Mouse (Mus musculus) lung, postnatal 0 days (tissue): ENCODE results near the gene Lcn2. TPM values are rescaled to one million over a fixed set of nuclear protein-coding genes. Genes with fewer than 3 reads are reported as not detected.

Experiments used
- ATAC-seq: fragments of 200-750 bp; cut with Nextera tagmentation; 2 replicates; pipeline ENCODE4 v1.8.0; 2017; ENCODE audit warnings: moderate library complexity
- DNase-seq: peaks from one replicate; pipeline ENCODE4 v3.0.0-alpha.2; 2016; ENCODE audit warnings: low spot score
- H3K27ac ChIP-seq: fragments of 300-500 bp; sonication (generic); 2 replicates; pipeline ENCODE4 v1.5.1; 2014; ENCODE audit warnings: antibody characterized with exemption, mild to moderate bottlenecking, low read length, mixed read lengths
- H3K27me3 ChIP-seq: fragments of 300-500 bp; sonication (generic); replicated peaks from 2 replicates; pipeline ENCODE4 v1.6.1; 2014; ENCODE audit warnings: low read length, mixed read lengths; ENCODE audit not compliant: insufficient read depth
- H3K36me3 ChIP-seq: fragments of 300-500 bp; sonication (generic); 2 replicates; pipeline ENCODE4 v1.6.1; 2014; ENCODE audit warnings: low read length, mixed read lengths; ENCODE audit not compliant: insufficient read depth
- H3K4me1 ChIP-seq: fragments of 300-500 bp; sonication (generic); 2 replicates; pipeline ENCODE4 v1.6.1; 2014; ENCODE audit warnings: antibody characterized with exemption, low read depth, low read length, mixed read lengths; ENCODE audit not compliant: insufficient read depth
- H3K4me2 ChIP-seq: fragments of 300-500 bp; sonication (generic); replicated peaks from 2 replicates; pipeline ENCODE4 v1.6.1; 2014; ENCODE audit warnings: low read depth, mild to moderate bottlenecking, low read length, moderate library complexity, mixed read lengths
- H3K4me3 ChIP-seq: fragments of 300-500 bp; sonication (generic); 2 replicates; pipeline ENCODE4 v1.5.1; 2014; ENCODE audit warnings: low read depth, low read length
- H3K9ac ChIP-seq: fragments of 300-500 bp; sonication (generic); replicated peaks from 2 replicates; pipeline ENCODE4 v1.6.1; 2014; ENCODE audit warnings: low read depth, mild to moderate bottlenecking
- H3K9me3 ChIP-seq: fragments of 300-500 bp; sonication (generic); 2 replicates; pipeline ENCODE4 v1.6.1; 2016; ENCODE audit warnings: low read length, mixed read lengths
- CTCF ChIP-seq: IDR thresholded peaks from 2 replicates; pipeline ENCODE4 v1.5.1; 2016; ENCODE audit warnings: antibody characterized with exemption, mild to moderate bottlenecking
- EP300 ChIP-seq: IDR thresholded peaks from 2 replicates; pipeline ENCODE4 v1.6.1; 2016; ENCODE audit warnings: antibody characterized with exemption, mild to moderate bottlenecking, control low read depth
- WGBS: fragments of 180-500 bp; shearing (Covaris S2); extraction: QIAGEN DNeasy Blood & Tissue Kit; methylation state at CpG from one replicate; pipeline ENCODE4 v1.1.7; 2014; 5-methylcytosine and 5-hydroxymethylcytosine counted together
- polyA plus RNA-seq: library from polyadenylated mRNA; unstranded; fragments of >200 nt; fragmentation: Nextera tagmentation; extraction: Ambion mirVana; gene quantifications from 2 replicates; pipeline ENCODE4 v1.2.1, GENCODE M21; 2015

Lcn2 gene
- polyA plus RNA-seq, 1 experiment from 2014 or later, result 223 TPM

GRCm38 (mm10) chr2:32351471-32351961 lies 36.5 kb downstream of the Lcn2 start:
- WGBS, result 51% methylated on average over 9 of the region's 9 CpGs
- Histone ChIP-seq H3K4me3 (no peak overlapping the region), H3K4me1 (no peaks in the 10 kb centered on the region), H3K36me3 (no peaks in the 10 kb centered on the region), H3K4me2 (no peak overlapping the region; the same call in 1 of the 2 replicates), H3K9ac (no peak overlapping the region), H3K27me3 (0 out of 2 replicates have a peak, but pooled peaks cover 4% of the 10 kb centered on the region), H3K27ac (no peak overlapping the region), H3K9me3 (no peaks in the 10 kb centered on the region)
- ATAC-seq (no peak), DNase-seq (no peak)
- no peak for TF ChIP-seq CTCF
- TF ChIP-seq EP300, result no peak

DNA sequence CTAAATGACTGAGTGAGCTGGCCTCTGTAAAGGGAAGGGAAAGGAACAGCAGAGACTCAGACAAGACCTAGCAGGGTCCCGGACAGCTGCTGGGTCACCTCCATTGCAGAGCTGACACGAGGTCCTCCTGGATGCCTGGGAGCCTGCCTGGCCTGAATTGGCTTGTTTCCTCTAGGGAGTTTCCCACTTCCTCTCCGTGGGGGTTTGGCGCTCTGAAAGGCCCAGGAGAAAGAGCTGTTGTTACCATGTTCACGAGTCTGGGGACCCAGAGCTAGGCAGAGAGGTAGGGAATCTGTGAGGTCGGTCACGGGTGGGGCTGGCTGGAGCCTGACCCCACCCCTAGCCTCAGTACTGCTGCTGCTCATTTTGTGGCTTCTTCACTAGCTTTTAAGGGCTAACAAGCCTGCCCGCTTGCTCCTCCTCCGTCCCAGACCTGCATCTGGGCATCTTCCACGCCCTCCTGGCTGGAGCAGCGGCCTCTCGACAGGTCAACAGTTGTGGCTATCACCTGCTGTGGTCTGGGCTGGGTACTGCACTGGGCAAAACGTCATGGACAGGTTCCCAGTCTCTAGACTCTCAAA lies 37.5 kb downstream of the Lcn2 start:
- no peaks in the 10 kb centered on the region for H3K4me1 ChIP-seq
- 48% methylated on average over 13 of the region's 13 CpGs for WGBS
- no peak overlapping the region for H3K4me3 ChIP-seq
- no peak for TF ChIP-seq CTCF
- TF ChIP-seq EP300, result no peak
- H3K27ac ChIP-seq, result no peak overlapping the region
- no peak overlapping the region for H3K4me2 ChIP-seq
- 0 out of 2 replicates have a peak, but pooled peaks cover 4% of the 10 kb centered on the region for H3K27me3 ChIP-seq
- ATAC-seq (no peak), DNase-seq (no peak)
- H3K36me3 ChIP-seq, result no peaks in the 10 kb centered on the region
- no peaks in the 10 kb centered on the region for H3K9me3 ChIP-seq
- no peak overlapping the region for H3K9ac ChIP-seq

- DNase-seq (no peak), ATAC-seq (no peak)
- 49% methylated on average over 8 of the region's 8 CpGs for WGBS
- Histone ChIP-seq H3K27me3 (0 out of 2 replicates have a peak, but pooled peaks cover 4% of the 10 kb centered on the region), H3K4me2 (no peak overlapping the region), H3K4me1 (no peaks in the 10 kb centered on the region), H3K4me3 (no peak overlapping the region), H3K9ac (no peak overlapping the region), H3K9me3 (no peaks in the 10 kb centered on the region), H3K36me3 (no peaks in the 10 kb centered on the region), H3K27ac (no peak overlapping the region)
- TF ChIP-seq EP300 (no peak), CTCF (no peak)
Measured at GRCm38 (mm10) chr2:32349625-32350255, 38.3 kb downstream of the Lcn2 start.

- DNase-seq, result no peak
- Histone ChIP-seq H3K36me3 (no peaks in the 10 kb centered on the region), H3K4me1 (no peaks in the 10 kb centered on the region), H3K9ac (no peak overlapping the region), H3K4me3 (no peak overlapping the region), H3K4me2 (no peak overlapping the region), H3K27me3 (0 out of 2 replicates have a peak, but pooled peaks cover 4% of the 10 kb centered on the region), H3K27ac (no peak overlapping the region), H3K9me3 (no peaks in the 10 kb centered on the region)
- WGBS, result 80% methylated on average over 11 of the region's 11 CpGs
- no peak for TF ChIP-seq CTCF
- no peak for TF ChIP-seq EP300
- ATAC-seq, result no peak
Measured at GRCm38 (mm10) chr2:32348311-32348710, 39.7 kb downstream of the Lcn2 start.

- no peaks in the 10 kb centered on the region for H3K4me1 ChIP-seq
- H3K4me2 ChIP-seq, result no peak overlapping the region
- no peaks in the 10 kb centered on the region for H3K36me3 ChIP-seq
- no peak overlapping the region for H3K27ac ChIP-seq
- H3K4me3 ChIP-seq, result no peak overlapping the region
- TF ChIP-seq EP300, result no peak
- no peak for TF ChIP-seq CTCF
- no peak for DNase-seq
- H3K9ac ChIP-seq, result no peak overlapping the region
- ATAC-seq, result no peak
- WGBS, result 78% methylated on average over 6 of the region's 6 CpGs
- no peaks in the 10 kb centered on the region for H3K9me3 ChIP-seq
- 0 out of 2 replicates have a peak, but pooled peaks cover 2% of the 10 kb centered on the region for H3K27me3 ChIP-seq
Measured at GRCm38 (mm10) chr2:32347019-32347418, 41.0 kb downstream of the Lcn2 start.

DNA sequence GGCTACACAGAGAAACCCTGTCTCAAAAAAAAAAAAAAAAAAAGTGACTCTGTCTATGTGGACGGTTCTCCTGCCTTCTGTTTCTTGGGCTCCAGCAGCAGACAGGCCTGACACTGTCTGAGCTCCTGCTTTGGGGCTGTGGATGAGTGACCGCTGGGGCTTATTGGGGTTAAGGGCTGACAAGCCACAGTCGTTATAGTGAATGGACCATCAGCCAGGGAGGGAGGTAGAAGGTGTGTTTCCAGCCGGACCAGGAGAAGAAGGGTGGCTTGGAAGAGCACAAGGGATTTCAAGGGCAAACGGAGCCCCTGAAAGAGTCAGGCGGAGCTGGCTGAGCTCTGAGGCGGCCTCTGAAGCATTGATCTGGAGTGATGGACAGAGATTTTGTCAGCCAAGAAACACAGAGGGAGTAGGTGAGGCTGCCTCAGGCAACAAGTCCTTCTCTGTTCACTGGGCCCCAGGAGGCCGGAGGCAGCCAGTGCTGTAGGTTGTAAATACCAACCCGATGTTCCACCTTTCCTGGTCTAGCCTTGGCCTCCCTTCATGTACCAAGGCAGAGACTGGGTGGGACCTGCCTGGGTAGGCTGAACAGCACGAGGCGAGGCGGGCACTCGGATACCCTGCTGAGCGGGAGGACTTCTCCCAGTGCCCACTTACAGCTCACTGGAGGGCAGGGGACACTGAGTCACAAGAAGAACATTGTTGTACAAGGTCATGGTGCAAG lies 43.3 kb downstream of the Lcn2 start:
- ATAC-seq (no peak), DNase-seq (no peak)
- Histone ChIP-seq H3K4me3 (no peak overlapping the region), H3K9me3 (no peaks in the 10 kb centered on the region), H3K9ac (no peak overlapping the region), H3K4me2 (no peak overlapping the region), H3K4me1 (no peaks in the 10 kb centered on the region), H3K27me3 (no peaks in the 10 kb centered on the region), H3K36me3 (no peaks in the 10 kb centered on the region), H3K27ac (no peak overlapping the region)
- TF ChIP-seq CTCF, result no peak
- no peak for TF ChIP-seq EP300
- 71% methylated on average over 12 of the region's 14 CpGs for WGBS
